Mouse (Mus musculus) cerebellum, postnatal 10 days (tissue): Measurements from ENCODE around the gene Rorb.

Experiments
- DNase-seq, 2 experiments: peaks; one replicate each; pipeline ENCODE4 v3.0.0; 2021; ENCODE audit warnings: mixed read lengths in 2 of 2

The Rorb gene

GRCm38 (mm10) chr19:19005144-19005543 is 105.9 kb downstream of the Rorb start:
- peak; percentile 16 to 34 for DNase-seq

- no peak for DNase-seq
Observed at GRCm38 (mm10) chr19:19004023-19004656, 106.9 kb downstream of the Rorb start.

DNA sequence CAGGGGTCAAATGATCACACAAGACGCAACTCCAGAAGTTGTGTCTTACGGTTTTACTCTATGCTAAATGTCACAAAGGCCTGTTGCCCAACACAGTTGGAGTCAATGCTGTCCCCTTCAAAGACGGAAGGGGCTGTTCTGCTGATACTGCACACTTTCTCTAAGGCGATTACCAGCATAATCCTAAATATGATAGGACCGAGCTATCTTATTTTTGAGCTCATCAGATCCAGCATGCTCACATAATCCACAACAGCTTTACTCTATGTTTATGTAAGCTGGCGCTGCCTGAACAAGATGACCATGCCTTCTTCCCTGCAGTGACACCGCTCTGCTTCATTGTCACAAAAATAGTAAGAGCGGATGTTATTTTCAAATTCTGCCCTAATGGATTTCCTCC is 112.0 kb downstream of the Rorb start:
- DNase-seq: no peak

DNA sequence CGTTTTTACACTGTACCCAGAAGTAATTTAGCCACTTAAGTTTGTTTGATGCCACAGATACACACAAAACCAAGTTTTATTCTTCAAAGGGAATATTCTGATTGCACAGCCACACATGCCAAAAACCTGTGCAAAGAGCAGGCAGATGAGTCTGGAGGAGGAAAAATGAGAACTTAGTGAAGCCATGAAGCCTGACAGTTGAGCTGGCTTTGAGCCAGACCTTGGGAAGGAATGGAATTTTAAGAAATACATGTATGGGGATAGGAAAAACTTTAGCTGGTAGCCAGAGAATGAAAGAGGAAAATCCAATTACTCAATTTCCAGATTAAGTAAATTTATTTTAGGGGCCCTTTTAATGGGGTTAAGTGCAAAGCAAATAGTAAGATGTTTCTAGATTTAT is 113.3 kb downstream of the Rorb start:
- DNase-seq: peak; percentile 12 to 14

DNA sequence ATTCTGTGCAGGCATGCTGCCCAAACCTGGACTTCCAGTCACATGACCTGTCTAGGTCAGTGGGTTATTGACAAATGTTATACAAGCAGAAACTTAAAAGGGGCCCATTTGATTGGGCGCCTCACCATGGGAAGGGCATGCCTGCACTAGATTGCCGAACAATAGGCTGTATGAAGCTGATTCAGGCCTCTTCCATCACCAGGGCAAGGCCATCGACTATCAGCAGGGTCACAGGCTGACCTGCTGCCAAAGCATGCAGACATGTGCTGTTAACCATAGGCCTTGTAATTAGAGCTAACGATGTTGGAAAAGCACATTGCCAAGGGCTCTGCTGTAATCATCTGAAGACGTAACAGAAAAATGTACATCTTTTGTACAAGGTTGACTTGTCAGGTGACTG is 131.0 kb downstream of the Rorb start:
- DNase-seq: peak in 1 of 2 experiments; percentile 17

DNA sequence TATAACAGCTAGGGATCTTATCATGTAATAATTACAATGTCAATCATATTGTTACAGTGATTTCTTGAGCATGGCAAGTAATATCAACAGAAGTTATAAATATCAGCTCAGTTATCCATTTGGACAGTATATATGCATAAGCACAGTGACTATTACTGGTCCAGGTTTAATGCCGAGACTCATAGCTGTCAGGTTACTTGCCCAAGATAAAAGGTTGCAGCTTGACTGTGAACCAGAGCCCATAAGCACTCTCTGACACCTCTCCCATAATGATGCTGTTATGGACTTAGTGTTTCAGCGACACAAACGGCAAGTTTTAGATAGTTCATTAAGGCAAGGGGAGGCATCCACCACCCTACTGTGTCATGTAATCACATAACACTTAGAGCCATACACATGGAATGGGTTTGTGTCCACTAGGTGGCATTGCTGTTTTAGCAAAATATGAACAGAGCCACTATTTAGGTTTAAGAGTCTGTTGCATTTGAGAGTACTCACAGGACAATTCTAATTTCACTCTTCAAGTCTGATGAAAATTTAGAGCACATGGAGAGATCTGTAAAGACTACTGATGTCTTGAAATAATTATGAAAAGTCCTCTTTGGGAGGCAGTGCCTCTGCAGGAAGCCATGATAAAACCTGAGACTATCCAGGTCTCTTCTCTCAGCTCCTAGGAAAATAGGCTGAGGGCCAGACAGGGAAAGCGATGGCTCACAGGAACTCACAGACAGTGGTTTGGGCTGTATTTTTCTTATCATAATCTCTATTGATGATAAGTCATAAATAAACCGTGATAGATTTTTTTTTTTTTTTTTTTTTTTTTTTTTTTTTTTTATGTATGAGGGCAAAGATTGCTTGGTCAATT is 136.0 kb downstream of the Rorb start:
- peak; percentile 68 to 78 for DNase-seq

- DNase-seq: peak; percentile 9 to 13
Observed at GRCm38 (mm10) chr19:18969386-18969785, 141.6 kb downstream of the Rorb start.

DNA sequence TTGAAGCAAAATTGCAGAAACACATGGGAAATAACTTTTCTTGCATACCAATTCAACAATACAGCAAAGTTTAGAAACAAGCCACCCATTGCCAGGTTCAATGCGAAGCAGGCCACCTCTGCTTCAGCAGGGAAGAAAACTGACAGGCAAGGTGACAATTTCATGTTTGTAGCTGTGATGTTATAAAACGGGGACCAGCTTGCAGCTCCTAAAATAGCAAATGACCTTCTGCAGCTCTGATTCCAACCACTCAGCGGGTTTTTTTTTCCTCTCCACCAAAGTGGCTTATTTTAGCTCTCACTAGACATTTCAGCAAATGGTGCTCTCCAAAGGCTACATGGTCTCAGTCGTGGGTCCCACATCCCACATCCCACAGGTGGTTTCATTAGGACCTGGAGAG is 143.7 kb downstream of the Rorb start:
- no peak for DNase-seq

GRCm38 (mm10) chr19:18959862-18960261 is 151.1 kb downstream of the Rorb start:
- peak in 1 of 2 experiments; percentile 21 for DNase-seq

- DNase-seq: no peak
Observed at GRCm38 (mm10) chr19:18952806-18953205, 158.2 kb downstream of the Rorb start.

DNA sequence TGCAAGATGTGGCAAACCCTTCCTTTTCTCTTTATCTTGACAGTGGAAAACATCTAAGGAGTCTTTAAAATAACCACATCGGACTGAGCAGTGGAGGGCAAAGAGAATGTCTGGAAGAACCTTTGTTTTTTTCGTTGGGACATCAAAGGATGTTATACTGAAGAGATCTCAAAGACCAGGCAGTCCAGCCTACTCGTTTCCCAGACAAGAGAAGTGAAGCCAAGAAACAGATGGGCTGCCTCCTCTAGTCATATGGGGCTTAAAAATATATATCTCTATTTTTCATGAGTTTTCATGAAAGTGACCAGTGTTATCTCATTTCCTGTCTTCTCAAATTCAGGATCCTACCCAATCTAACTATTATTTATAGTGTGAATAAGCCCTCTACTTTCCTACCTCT is 163.8 kb downstream of the Rorb start:
- DNase-seq: no peak

- DNase-seq: no peak
Observed at GRCm38 (mm10) chr19:18945265-18945664, 165.7 kb downstream of the Rorb start.

- no peak for DNase-seq
Observed at GRCm38 (mm10) chr19:18941391-18941790, 169.6 kb downstream of the Rorb start.

GRCm38 (mm10) chr19:18911755-18912340 is 199.1 kb downstream of the Rorb start:
- DNase-seq: peak; percentile 13 to 22

GRCm38 (mm10) chr19:18909641-18910040 is 201.4 kb downstream of the Rorb start:
- peak; percentile 69 to 78 for DNase-seq

GRCm38 (mm10) chr19:18905511-18905910 is 205.5 kb downstream of the Rorb start:
- no peak for DNase-seq

- DNase-seq: no peak
Observed at GRCm38 (mm10) chr19:18902694-18903067, 208.3 kb downstream of the Rorb start.

DNA sequence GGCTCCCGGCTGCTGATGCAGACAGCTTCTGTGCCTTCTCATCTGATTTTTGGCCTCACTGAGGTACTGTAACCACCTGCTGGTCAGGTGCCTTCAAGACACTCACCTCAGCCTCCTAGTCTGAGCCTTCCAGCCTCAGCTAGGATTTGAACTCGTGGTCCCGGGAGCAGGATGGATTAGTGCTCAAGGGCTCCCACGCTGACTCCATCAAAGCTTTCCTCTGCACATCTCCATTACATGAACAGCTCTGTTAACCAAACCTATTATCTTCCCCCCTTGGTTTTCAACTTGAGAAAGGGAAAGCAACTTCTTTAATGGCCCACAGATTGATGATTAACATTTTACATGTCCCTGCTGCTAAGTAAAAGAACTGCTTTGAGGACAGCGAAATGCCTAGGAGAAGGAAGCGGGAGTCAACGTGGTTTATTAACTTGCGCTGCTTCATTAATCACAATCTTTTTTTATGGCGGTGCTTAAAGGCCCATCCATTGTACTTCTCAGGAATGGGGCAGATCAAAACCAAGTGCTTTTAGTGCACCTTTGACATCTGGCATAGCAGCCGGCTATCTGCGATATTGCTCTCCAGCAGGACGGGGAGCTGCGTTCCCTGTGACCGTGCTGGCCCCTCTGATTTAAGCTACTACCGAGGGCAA is 208.8 kb downstream of the Rorb start:
- no peak for DNase-seq

- DNase-seq: no peak
Observed at GRCm38 (mm10) chr19:18898238-18898637, 212.8 kb downstream of the Rorb start.

GRCm38 (mm10) chr19:18890216-18890615 is 220.8 kb downstream of the Rorb start:
- peak in 1 of 2 experiments; percentile 13 for DNase-seq

DNA sequence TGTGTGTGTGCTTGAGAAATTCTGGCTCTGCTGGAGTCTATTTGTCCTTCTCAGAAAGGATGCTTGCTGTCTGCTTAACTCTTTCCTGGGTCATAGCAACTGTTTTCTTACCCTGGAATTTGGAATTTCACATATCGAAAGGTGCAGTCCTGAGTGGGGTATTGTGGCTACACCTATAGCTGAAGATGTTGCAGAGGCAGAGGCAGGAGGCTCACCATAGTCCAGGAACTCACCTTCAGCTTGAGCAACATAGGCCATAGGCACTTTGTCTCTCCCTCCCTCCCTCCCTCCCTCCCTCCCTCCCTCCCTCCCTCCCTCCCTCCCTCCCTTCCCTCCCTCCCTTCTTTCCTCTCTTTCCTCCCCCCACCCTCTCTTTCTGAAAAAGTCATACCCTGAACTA is 221.4 kb downstream of the Rorb start:
- DNase-seq: no peak

DNA sequence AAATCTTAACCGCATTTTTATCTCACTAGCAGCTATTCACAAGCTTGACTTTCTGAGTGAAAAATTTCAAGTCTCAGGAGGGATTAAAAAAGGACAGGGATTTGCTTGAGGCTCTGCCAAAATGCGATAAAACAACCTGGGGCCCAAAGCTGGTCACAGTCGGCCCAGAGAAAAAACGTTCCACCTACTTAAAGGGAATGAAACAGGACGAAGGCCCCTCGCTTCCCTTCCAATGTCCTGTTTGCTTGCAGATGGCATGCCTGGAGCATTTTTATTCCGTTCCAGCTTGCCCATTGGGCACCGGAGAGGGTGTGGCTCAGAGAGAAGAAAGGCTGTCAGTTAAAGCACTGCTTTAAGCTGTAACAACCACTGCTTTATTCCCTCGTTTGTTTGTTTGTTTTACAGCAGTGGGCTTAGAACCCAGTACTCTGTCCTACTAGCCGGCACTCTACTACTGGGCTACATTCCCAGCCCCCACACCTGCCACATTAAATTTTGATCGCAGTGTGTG is 221.8 kb downstream of the Rorb start:
- peak; percentile 75 to 77 for DNase-seq

DNA sequence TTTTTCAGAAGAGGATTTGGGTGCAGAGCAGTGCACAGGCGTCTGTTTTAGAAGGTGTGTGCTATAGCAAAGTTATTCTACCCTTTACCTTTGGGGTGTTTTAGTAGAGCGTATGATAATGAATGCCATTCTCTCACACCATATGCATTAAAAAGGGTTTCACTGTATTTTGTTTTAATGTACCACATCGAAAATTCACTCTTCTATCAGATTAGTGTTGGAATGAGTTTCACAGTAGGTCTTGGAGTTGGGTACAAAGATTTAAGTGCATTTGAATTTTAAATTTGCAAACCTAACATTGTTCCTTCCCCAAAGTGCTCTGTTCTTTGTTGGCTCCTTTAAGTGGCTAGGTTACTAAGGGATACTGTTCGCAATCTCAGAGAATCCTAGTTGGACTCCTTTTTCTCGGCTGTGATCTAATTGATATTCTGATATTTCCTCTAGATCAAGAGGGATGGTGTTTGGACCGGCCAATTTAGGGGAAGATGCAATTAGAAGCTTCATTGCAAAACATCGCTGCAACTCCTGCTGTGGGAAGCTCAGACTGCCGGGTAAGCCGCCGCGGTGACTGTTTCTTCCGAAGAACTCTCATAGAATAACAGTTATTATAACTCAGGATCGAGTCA is 222.4 kb downstream of the Rorb start:
- DNase-seq: peak; percentile 55 to 60
